Mouse (Mus musculus) gastrocnemius, postnatal 14 days (tissue): ENCODE data around the gene Dnaaf2. TPM values are rescaled to one million over a fixed set of nuclear protein-coding genes. Genes with fewer than 3 reads are reported as not detected.

Source experiments
- microRNA-seq, 2 experiments: library from miRNA; unstranded; fragments of <30 nt; microRNA quantifications; one replicate each; pipeline ENCODE4 v1.2.0; 2021
- total RNA-seq, 2 experiments: library from RNA; stranded (reverse); gene quantifications; 2 replicates each; pipeline ENCODE4 v1.2.3; 2021

The Dnaaf2 gene
- total RNA-seq, 2 experiments from 2014 or later, result 0.24 to 0.66 TPM

Small RNA genes within 50 kb of the gene (microRNA-seq; reads per million reads assigned to microRNA genes)
- 0 reads per million in 2 experiments for gene Gm47287
- 0 to 0.50 reads per million in 2 experiments for gene Gm47295

Other genes starting within 250 kb of the Dnaaf2 start
- gene Rps29, start 39.2 kb downstream of the Dnaaf2 start, total RNA-seq, result 1,000 to 10,000 TPM; 1,152 to 1,205 TPM
- under 1 TPM; 0.27 to 0.31 TPM for gene Lrr1, start 29.6 kb downstream of the Dnaaf2 start, total RNA-seq
- gene Rpl36al, start 14.3 kb downstream of the Dnaaf2 start, total RNA-seq, result 100 to 1,000 TPM; 324 to 375 TPM
- gene Mgat2, start 14.3 kb downstream of the Dnaaf2 start, total RNA-seq, result 10 to 100 TPM; 11.7 to 16.1 TPM
- gene Gm49383, start 1.3 kb downstream of the Dnaaf2 start, total RNA-seq, result 1 to 10 TPM; 1.5 to 2.8 TPM
- 1 to 10 TPM; 1.4 to 2.0 TPM for gene Gm49384, start 5.8 kb upstream of the Dnaaf2 start, total RNA-seq
- 1 to 10 TPM in 1 of 2 experiments, under 1 TPM in 1; 0.80 to 1.7 TPM for gene Pole2, start 29.8 kb upstream of the Dnaaf2 start, total RNA-seq
- gene Klhdc1, start 42.7 kb upstream of the Dnaaf2 start, total RNA-seq, result 10 to 100 TPM; 15.7 to 17.4 TPM
- gene Klhdc2, start 98.3 kb upstream of the Dnaaf2 start, total RNA-seq, result 100 to 1,000 TPM; 103 to 104 TPM
- gene Nemf, start 158.7 kb upstream of the Dnaaf2 start, total RNA-seq, result 10 to 100 TPM; 16.8 to 19.1 TPM
- gene Arf6, start 173.7 kb upstream of the Dnaaf2 start, total RNA-seq, result 10 to 100 TPM; 29.7 to 36.3 TPM
- gene Gm9887, start 174.0 kb upstream of the Dnaaf2 start, total RNA-seq, result under 1 TPM in 1 of 2 experiments, not detected in 1; 0.37 TPM